Mouse (Mus musculus): ENCODE measurements at regions not wholly inside any gene's neighbourhood (a gene's known extent, or its start where the extent isn't known, plus 50 kb on each side); places are given as distances from the start of the nearest gene placed in this dataset. TPM values are rescaled to one million over a fixed set of nuclear protein-coding genes. Genes with fewer than 3 reads are reported as not detected.

DNA sequence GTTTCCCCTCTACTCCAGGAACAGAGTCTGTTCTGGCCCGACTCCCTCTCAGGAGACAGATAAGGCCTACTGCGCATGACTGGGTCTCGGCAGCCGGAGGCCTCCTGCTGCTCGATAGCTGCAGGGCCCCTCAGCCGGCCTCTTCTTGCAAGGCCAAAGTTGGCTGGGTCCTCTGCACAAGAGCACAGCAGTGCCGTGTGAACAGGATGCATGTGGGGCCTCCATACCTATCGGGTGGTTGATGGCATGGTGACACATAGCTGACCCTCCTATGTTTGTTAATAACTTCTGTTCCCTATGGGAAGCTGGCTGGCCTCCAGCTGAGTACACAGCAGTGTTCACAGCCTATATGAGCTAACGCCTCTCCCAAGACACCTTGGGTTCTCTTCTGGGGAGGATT lies 50.4 kb upstream of the Dlk1 start:
- H3K36me3 ChIP-seq (ENCODE audit: insufficient read depth, low read length), result no peaks in the 10 kb centered on the region
- H3K9ac ChIP-seq (replicated peaks; ENCODE audit: low read length), result peak overlapping the region; percentile 27; the same call in 1 of the 2 replicates
- H3K27me3 ChIP-seq (ENCODE audit: insufficient read depth, low read length), result no peaks in the 10 kb centered on the region
- no peaks in the 10 kb centered on the region for H3K9me3 ChIP-seq (ENCODE audit: low read length)
- H3K4me2 ChIP-seq (replicated peaks; ENCODE audit: low read depth, low read length), result no peak overlapping the region
- H3K4me1 ChIP-seq (ENCODE audit: insufficient read depth, low read length), result peaks cover 50% of the 10 kb centered on the region
- H3K4me3 ChIP-seq (ENCODE audit: low read length), result no peak overlapping the region
- ATAC-seq (ENCODE audit: low FRiP score, low TSS enrichment), result peak; percentile 79
- WGBS, result 2% methylated on average over 9 of the region's 9 CpGs
- peak overlapping the region; percentile 78 for H3K27ac ChIP-seq (ENCODE audit: low read length)

Small RNA genes lying in the stretch of these regions (microRNA-seq; reads per million reads assigned to microRNA genes)
- gene Gm22234, result not detected
- gene Gm25297, result not detected
